Mouse (Mus musculus): ENCODE data around the gene Zc3h7a. TPM values are rescaled to one million over a fixed set of nuclear protein-coding genes. Genes with fewer than 3 reads are reported as not detected.

The Zc3h7a gene
- polyA plus RNA-seq, 1 experiment from 2014 or later = 113 TPM

GRCm38 (mm10) chr16:11093717-11094386 is 82.3 kb downstream of the Zc3h7a start:
- WGBS = 86% methylated on average over 13 of the region's 13 CpGs
- H3K36me3 ChIP-seq (ENCODE audit: control insufficient read depth, insufficient read depth, low read length) = peaks cover 27% of the 10 kb centered on the region
- H3K27me3 ChIP-seq (ENCODE audit: control insufficient read depth, insufficient read depth, low read length) = no peaks in the 10 kb centered on the region
- no peak overlapping the region for H3K9ac ChIP-seq (replicated peaks; ENCODE audit: low read depth, low read length)
- H3K4me1 ChIP-seq (ENCODE audit: control insufficient read depth, insufficient read depth, low read length) = no peaks in the 10 kb centered on the region
- no peak overlapping the region for H3K4me2 ChIP-seq (replicated peaks; ENCODE audit: low read depth, low read length)
- no peak overlapping the region for H3K4me3 ChIP-seq (ENCODE audit: low read depth, low read length)
- ATAC-seq (ENCODE audit: insufficient number of reproducible peaks, insufficient read depth, low FRiP score, low read depth) = no peak
- no peak overlapping the region for H3K27ac ChIP-seq (ENCODE audit: low read length)
- no peaks in the 10 kb centered on the region for H3K9me3 ChIP-seq (ENCODE audit: control insufficient read depth, low read depth, low read length)

DNA sequence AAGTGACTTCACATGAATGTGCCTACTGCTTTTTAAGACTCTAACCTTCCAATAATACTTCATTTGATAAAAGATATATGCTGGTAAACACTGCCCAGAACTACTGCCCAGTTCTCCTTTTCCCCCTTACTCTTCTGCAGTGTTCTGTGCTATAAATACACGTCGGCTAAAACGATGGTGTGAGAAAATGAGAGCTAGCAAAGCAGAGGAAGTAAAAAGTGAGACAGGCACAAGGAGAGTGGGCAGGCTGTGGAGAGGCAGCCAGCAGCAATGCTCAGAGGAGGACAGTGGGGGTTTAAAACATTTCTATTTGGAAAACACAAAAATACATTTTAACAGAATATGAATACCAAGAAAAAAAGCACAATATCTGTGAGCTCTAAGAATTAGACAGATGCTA is 83.7 kb downstream of the Zc3h7a start:
- no peak overlapping the region for H3K4me3 ChIP-seq (ENCODE audit: low read depth, low read length)
- H3K4me1 ChIP-seq (ENCODE audit: control insufficient read depth, insufficient read depth, low read length) = no peaks in the 10 kb centered on the region
- H3K9ac ChIP-seq (replicated peaks; ENCODE audit: low read depth, low read length) = no peak overlapping the region
- H3K27me3 ChIP-seq (ENCODE audit: control insufficient read depth, insufficient read depth, low read length) = no peaks in the 10 kb centered on the region
- no peak overlapping the region for H3K27ac ChIP-seq (ENCODE audit: low read length)
- no peaks in the 10 kb centered on the region for H3K9me3 ChIP-seq (ENCODE audit: control insufficient read depth, low read depth, low read length)
- 76% methylated on average over 3 of the region's 3 CpGs for WGBS
- H3K4me2 ChIP-seq (replicated peaks; ENCODE audit: low read depth, low read length) = no peak overlapping the region
- ATAC-seq (ENCODE audit: insufficient number of reproducible peaks, insufficient read depth, low FRiP score, low read depth) = no peak
- H3K36me3 ChIP-seq (ENCODE audit: control insufficient read depth, insufficient read depth, low read length) = peaks cover 36% of the 10 kb centered on the region

DNA sequence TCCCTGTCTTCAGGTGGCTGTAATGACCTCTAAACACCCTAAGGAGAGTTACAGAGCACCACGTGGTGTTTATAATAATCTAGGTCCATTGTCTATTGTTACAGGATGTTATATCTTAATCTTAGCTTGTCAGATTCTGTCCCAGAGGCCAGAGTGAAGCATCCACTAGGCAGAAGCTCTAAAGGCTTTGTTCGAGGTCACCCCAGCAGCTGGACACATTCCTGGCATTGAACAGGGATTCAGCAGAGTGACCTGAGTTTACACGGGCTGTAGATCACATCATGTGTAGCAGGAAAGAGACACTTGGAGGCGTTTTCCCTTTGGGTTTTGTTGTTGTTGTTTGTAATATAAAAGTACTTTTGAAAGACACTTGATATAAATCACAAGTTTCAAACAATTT is 84.1 kb downstream of the Zc3h7a start:
- WGBS = 73% methylated on average over 4 of the region's 4 CpGs

GRCm38 (mm10) chr16:11090836-11091570 is 85.2 kb downstream of the Zc3h7a start:
- Histone ChIP-seq H3K4me3 (ENCODE audit: low read depth, low read length) (no peak overlapping the region), H3K27ac (ENCODE audit: low read length) (no peak overlapping the region), H3K36me3 (ENCODE audit: control insufficient read depth, insufficient read depth, low read length) (peaks cover 44% of the 10 kb centered on the region), H3K4me2 (replicated peaks; ENCODE audit: low read depth, low read length) (no peak overlapping the region), H3K4me1 (ENCODE audit: control insufficient read depth, insufficient read depth, low read length) (no peaks in the 10 kb centered on the region), H3K9ac (replicated peaks; ENCODE audit: low read depth, low read length) (no peak overlapping the region), H3K27me3 (ENCODE audit: control insufficient read depth, insufficient read depth, low read length) (no peaks in the 10 kb centered on the region), H3K9me3 (ENCODE audit: control insufficient read depth, low read depth, low read length) (no peaks in the 10 kb centered on the region)
- no peak for ATAC-seq (ENCODE audit: insufficient number of reproducible peaks, insufficient read depth, low FRiP score, low read depth)
- 82% methylated on average over 10 of the region's 10 CpGs for WGBS

More for the DNA sequence above, 84.1 kb downstream of the Zc3h7a start:
- ATAC-seq (ENCODE audit: insufficient number of reproducible peaks, insufficient read depth, low FRiP score, low read depth) = no peak
- Histone ChIP-seq H3K4me1 (ENCODE audit: control insufficient read depth, insufficient read depth, low read length) (no peaks in the 10 kb centered on the region), H3K4me3 (ENCODE audit: low read depth, low read length) (no peak overlapping the region), H3K27ac (ENCODE audit: low read length) (no peak overlapping the region), H3K27me3 (ENCODE audit: control insufficient read depth, insufficient read depth, low read length) (no peaks in the 10 kb centered on the region), H3K9ac (replicated peaks; ENCODE audit: low read depth, low read length) (no peak overlapping the region), H3K4me2 (replicated peaks; ENCODE audit: low read depth, low read length) (no peak overlapping the region), H3K36me3 (ENCODE audit: control insufficient read depth, insufficient read depth, low read length) (peaks cover 40% of the 10 kb centered on the region), H3K9me3 (ENCODE audit: control insufficient read depth, low read depth, low read length) (no peaks in the 10 kb centered on the region)

GRCm38 (mm10) chr16:11086856-11087588 is 89.2 kb downstream of the Zc3h7a start:
- H3K27ac ChIP-seq (ENCODE audit: low read length) = no peak overlapping the region
- peaks cover 68% of the 10 kb centered on the region for H3K36me3 ChIP-seq (ENCODE audit: control insufficient read depth, insufficient read depth, low read length)
- no peak overlapping the region for H3K4me3 ChIP-seq (ENCODE audit: low read depth, low read length)
- H3K27me3 ChIP-seq (ENCODE audit: control insufficient read depth, insufficient read depth, low read length) = no peaks in the 10 kb centered on the region
- H3K4me2 ChIP-seq (replicated peaks; ENCODE audit: low read depth, low read length) = no peak overlapping the region
- H3K9ac ChIP-seq (replicated peaks; ENCODE audit: low read depth, low read length) = no peak overlapping the region
- WGBS = 91% methylated on average over 5 of the region's 5 CpGs
- ATAC-seq (ENCODE audit: insufficient number of reproducible peaks, insufficient read depth, low FRiP score, low read depth) = no peak
- no peaks in the 10 kb centered on the region for H3K4me1 ChIP-seq (ENCODE audit: control insufficient read depth, insufficient read depth, low read length)
- H3K9me3 ChIP-seq (ENCODE audit: control insufficient read depth, low read depth, low read length) = no peaks in the 10 kb centered on the region

Small RNA genes within 50 kb of the gene (microRNA-seq; reads per million reads assigned to microRNA genes)
- gene Gm23935 = 41.4 reads per million, percentile 37 among the genes with 10 or more reads in this experiment

Other genes starting within 250 kb of the Zc3h7a start
- gene Snn, start 115.4 kb downstream of the Zc3h7a start, polyA plus RNA-seq (2014; fragmentation: Nextera tagmentation; extraction: Ambion mirVana) = 45.7 and 49.9 TPM in 2 replicates
- 105 and 107 TPM in 2 replicates for gene Litaf, start 110.2 kb downstream of the Zc3h7a start, polyA plus RNA-seq (2014; fragmentation: Nextera tagmentation; extraction: Ambion mirVana)
- gene Txndc11, start 41.7 kb downstream of the Zc3h7a start, polyA plus RNA-seq (2014; fragmentation: Nextera tagmentation; extraction: Ambion mirVana) = 35.1 and 36.1 TPM in 2 replicates
- 181 and 183 TPM in 2 replicates for gene Rsl1d1, start 26.9 kb upstream of the Zc3h7a start, polyA plus RNA-seq (2014; fragmentation: Nextera tagmentation; extraction: Ambion mirVana)
- gene Gspt1, start 77.9 kb upstream of the Zc3h7a start, polyA plus RNA-seq (2014; fragmentation: Nextera tagmentation; extraction: Ambion mirVana) = 79.1 and 79.8 TPM in 2 replicates
- gene Tnfrsf17, start 137.4 kb upstream of the Zc3h7a start, polyA plus RNA-seq (2014; fragmentation: Nextera tagmentation; extraction: Ambion mirVana) = not detected in 2 replicates
- gene Snx29, start 146.5 kb upstream of the Zc3h7a start, polyA plus RNA-seq (2014; fragmentation: Nextera tagmentation; extraction: Ambion mirVana) = 13.6 TPM in 2 replicates

Measured in stomach, embryonic 14.5 days (tissue).